Mouse (Mus musculus) CH12.LX (cell line): Measurements from ENCODE around the gene Pla2g2c. TPM values are rescaled to one million over a fixed set of nuclear protein-coding genes. Genes with fewer than 3 reads are reported as not detected.

Experiments
- DNase-seq: peaks from one replicate; pipeline ENCODE4 v3.0.0-alpha.2; 2013; ENCODE audit errors: extremely low read depth
- H3K27ac ChIP-seq: 2 replicates; pipeline ENCODE4 v1.5.1; 2012; ENCODE audit warnings: low read depth, mild to moderate bottlenecking, control low read depth, moderate library complexity; ENCODE audit not compliant: insufficient read depth
- H3K27me3 ChIP-seq: replicated peaks from 2 replicates; pipeline ENCODE3; 2012; ENCODE audit warnings: inconsistent platforms
- H3K36me3 ChIP-seq, 2 experiments: replicated peaks in 1 of 2; 2 replicates each; pipeline versions ENCODE3 to v1.6.1; 2012; ENCODE audit warnings: inconsistent platforms in 1 of 2, low read length in 1 of 2, mild to moderate bottlenecking in 1 of 2, mixed read lengths in 1 of 2, moderate library complexity in 1 of 2; ENCODE audit not compliant: control insufficient read depth in 1 of 2, insufficient read depth in 1 of 2
- H3K4me1 ChIP-seq, 2 experiments: 2 replicates each; pipeline ENCODE4 v1.6.1; 2012; ENCODE audit warnings: inconsistent platforms in 1 of 2, moderate library complexity in 1 of 2; ENCODE audit not compliant: insufficient read depth in 2 of 2, control insufficient read depth in 1 of 2
- H3K4me2 ChIP-seq: 2 replicates; pipeline ENCODE4 v1.6.1; 2012; ENCODE audit warnings: low read depth, mild to moderate bottlenecking, control low read depth; ENCODE audit not compliant: poor library complexity, insufficient read depth, severe bottlenecking
- H3K4me3 ChIP-seq, 3 experiments: fragments of 150-350 bp in 1 of 3; sonication (generic) in 1 of 3; replicated peaks in 1 of 3; 2 replicates each; pipeline versions ENCODE3 to v1.5.1; 2011 to 2012; ENCODE audit warnings: low read depth in 2 of 3, low read length in 2 of 3, mild to moderate bottlenecking in 2 of 3, moderate library complexity in 2 of 3, control low read depth in 1 of 3, improper control_type of control experiment in 1 of 3, inconsistent platforms in 1 of 3, mixed read lengths in 1 of 3; ENCODE audit not compliant: poor library complexity in 1 of 3
- H3K79me2 ChIP-seq: replicated peaks from 2 replicates; pipeline ENCODE4 v1.6.1; 2012; ENCODE audit warnings: mild to moderate bottlenecking, moderate library complexity; ENCODE audit not compliant: control insufficient read depth, poor library complexity, insufficient read depth, severe bottlenecking; ENCODE audit errors: extremely low read depth
- H3K9ac ChIP-seq: 2 replicates; pipeline ENCODE4 v1.6.1; 2012; ENCODE audit warnings: low read depth, mild to moderate bottlenecking, control low read depth, moderate library complexity; ENCODE audit not compliant: insufficient read depth
- H3K9me3 ChIP-seq: replicated peaks from 2 replicates; pipeline ENCODE3; 2012; ENCODE audit warnings: low read length, inconsistent platforms, mixed read lengths
- CHD2 ChIP-seq: IDR thresholded peaks from 2 replicates; pipeline ENCODE4 v1.6.1; 2011; ENCODE audit warnings: low read length, improper control_type of control experiment
- CTCF ChIP-seq, 2 experiments: IDR thresholded peaks in 1 of 2; conservative IDR thresholded peaks in 1 of 2; 2 replicates each; pipeline ENCODE4 v1.5.1; 2011 to 2012; ENCODE audit warnings: low read depth in 2 of 2, low read length in 2 of 2, improper control_type of control experiment in 1 of 2, inconsistent platforms in 1 of 2, mild to moderate bottlenecking in 1 of 2, moderate library complexity in 1 of 2
- E2F4 ChIP-seq: IDR thresholded peaks from 2 replicates; pipeline ENCODE4 v1.6.1; 2011; ENCODE audit warnings: low read depth, low read length, improper control_type of control experiment; ENCODE audit not compliant: insufficient replicate concordance
- ELF1 ChIP-seq: IDR thresholded peaks from 2 replicates; pipeline ENCODE4 v1.6.1; 2014; ENCODE audit warnings: low read depth, mild to moderate bottlenecking, inconsistent platforms, low read length, improper control_type of control experiment
- ETS1 ChIP-seq: conservative IDR thresholded peaks from 2 replicates; pipeline ENCODE4 v1.6.1; 2012; ENCODE audit warnings: low read depth, mild to moderate bottlenecking, inconsistent platforms, low read length, improper control_type of control experiment, moderate library complexity
- HCFC1 ChIP-seq: IDR thresholded peaks from 2 replicates; pipeline ENCODE4 v1.6.1; 2012; ENCODE audit warnings: low read depth, mild to moderate bottlenecking, inconsistent platforms, low read length, improper control_type of control experiment
- JUN ChIP-seq: IDR thresholded peaks from 2 replicates; pipeline ENCODE4 v1.6.1; 2011; ENCODE audit warnings: low read depth, mild to moderate bottlenecking, low read length, improper control_type of control experiment, moderate library complexity; ENCODE audit not compliant: insufficient read depth
- JUND ChIP-seq: conservative IDR thresholded peaks from 2 replicates; pipeline ENCODE4 v1.6.1; 2011; ENCODE audit warnings: low read depth, low read length, improper control_type of control experiment
- KAT2A ChIP-seq: IDR thresholded peaks from 2 replicates; pipeline ENCODE4 v1.6.1; 2012; ENCODE audit warnings: low read length, improper control_type of control experiment, inconsistent platforms; ENCODE audit not compliant: insufficient replicate concordance
- MXI1 ChIP-seq: IDR thresholded peaks from 2 replicates; pipeline ENCODE4 v1.6.1; 2011; ENCODE audit warnings: mild to moderate bottlenecking, low read depth, low read length, improper control_type of control experiment
- MYC ChIP-seq: IDR thresholded peaks from 2 replicates; pipeline ENCODE4 v1.6.1; 2011; ENCODE audit warnings: low read depth, mild to moderate bottlenecking, improper control_type of control experiment, low read length
- NELFE ChIP-seq: IDR thresholded peaks from 2 replicates; pipeline ENCODE4 v1.6.1; 2011; ENCODE audit warnings: low read depth, low read length, improper control_type of control experiment
- NRF1 ChIP-seq: IDR thresholded peaks from 2 replicates; pipeline ENCODE4 v1.6.1; 2014; ENCODE audit warnings: low read depth, mild to moderate bottlenecking, inconsistent platforms, low read length, improper control_type of control experiment, moderate library complexity
- PAX5 ChIP-seq: IDR thresholded peaks from 2 replicates; pipeline ENCODE4 v1.6.1; 2012; ENCODE audit warnings: low read length, inconsistent platforms, mixed read lengths
- POLR2A ChIP-seq: IDR thresholded peaks from 2 replicates; pipeline ENCODE4 v1.6.1; 2011; ENCODE audit warnings: low read depth, mild to moderate bottlenecking, improper control_type of control experiment, low read length
- RAD21 ChIP-seq: IDR thresholded peaks from 2 replicates; pipeline ENCODE4 v1.6.1; 2011; ENCODE audit warnings: low read depth, mild to moderate bottlenecking, low read length, improper control_type of control experiment, moderate library complexity
- SMC3 ChIP-seq: IDR thresholded peaks from 2 replicates; pipeline ENCODE4 v1.6.1; 2011; ENCODE audit warnings: low read depth, low read length, improper control_type of control experiment
- TBP ChIP-seq: conservative IDR thresholded peaks from 2 replicates; pipeline ENCODE4 v1.6.1; 2011; ENCODE audit warnings: low read depth, low read length, improper control_type of control experiment
- TCF12 ChIP-seq: IDR thresholded peaks from 2 replicates; pipeline ENCODE4 v1.6.1; 2014; ENCODE audit warnings: low read depth, mild to moderate bottlenecking, inconsistent platforms, low read length, improper control_type of control experiment
- USF1 ChIP-seq: IDR thresholded peaks from 2 replicates; pipeline ENCODE4 v1.6.1; 2014; ENCODE audit warnings: low read depth, mild to moderate bottlenecking, inconsistent platforms, low read length, improper control_type of control experiment
- ZC3H11A ChIP-seq: IDR thresholded peaks from 2 replicates; pipeline ENCODE4 v1.6.1; 2012; ENCODE audit warnings: low read depth, mild to moderate bottlenecking, inconsistent platforms, low read length, improper control_type of control experiment
- ZKSCAN1 ChIP-seq: IDR thresholded peaks from 2 replicates; pipeline ENCODE4 v1.6.1; 2012; ENCODE audit warnings: low read depth, inconsistent platforms, low read length, improper control_type of control experiment, borderline replicate concordance
- ZNF384 ChIP-seq: IDR thresholded peaks from 2 replicates; pipeline ENCODE4 v1.6.1; 2012; ENCODE audit warnings: low read depth, low read length, improper control_type of control experiment, inconsistent platforms
- dilution Hi-C: fragments of 300-500 bp; cut with MboI; formaldehyde crosslinking; loops from 2 replicates; pipeline ENCODE4 v1.14.3; 2020; ENCODE audit warnings: low sequenced_read_pairs; ENCODE audit not compliant: extremely low pct_unique_long_range_greater_than_20kb, extremely low pct_ligation_motif_present
- in situ Hi-C: fragments of 300-500 bp; cut with MboI; formaldehyde crosslinking; loops from 3 replicates; pipeline ENCODE4 v1.14.3; 2019; ENCODE audit warnings: low sequenced_read_pairs, low pct_ligation_motif_present, low pct_unique_long_range_greater_than_20kb, mixed read lengths
- polyA plus RNA-seq: library from polyadenylated mRNA; unstranded; fragments of >175 nt; gene quantifications from 2 replicates; pipeline ENCODE4 v1.2.1, GENCODE M21; 2012; ENCODE audit warnings: low read depth; ENCODE audit not compliant: insufficient read length
- total RNA-seq, 2 experiments: library from RNA; depleted of rRNA; stranded (reverse); fragments of 300-350 nt in 1 of 2; fragments of >200 nt in 1 of 2; gene quantifications; 2 replicates each; pipeline ENCODE4 v1.2.3; 2012 to 2014

Gene Pla2g2c
- total and polyA plus RNA-seq, 3 experiments, result not detected

DNA sequence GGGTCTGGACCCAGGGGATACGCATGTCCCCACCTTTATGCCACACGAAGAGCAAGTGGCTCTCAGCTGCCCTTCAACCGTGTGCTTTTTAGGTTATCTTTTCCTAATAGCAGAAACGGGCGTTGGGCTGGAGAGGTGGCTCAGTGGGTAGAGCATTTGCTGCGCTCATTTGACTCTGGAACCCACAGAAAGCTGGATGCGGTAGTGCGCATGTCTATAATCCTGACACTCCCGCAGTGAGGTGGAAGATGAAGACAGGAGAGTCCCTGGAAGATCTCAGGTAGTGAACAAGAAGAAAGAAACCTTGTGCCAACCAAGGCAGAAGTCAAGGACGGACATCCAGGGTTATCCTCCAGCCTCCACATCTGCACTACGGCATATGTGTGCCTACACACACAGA, 15.3 kb upstream of the Pla2g2c start:
- Histone ChIP-seq H3K4me1 (no peaks in the 10 kb centered on the region), H3K4me3 (no peak overlapping the region), H3K9ac (no peak overlapping the region), H3K36me3 (no peaks in the 10 kb centered on the region), H3K27me3 (peaks cover 69% of the 10 kb centered on the region), H3K79me2 (no peaks in the 10 kb centered on the region), H3K9me3 (peaks cover 9% of the 10 kb centered on the region), H3K4me2 (no peak overlapping the region), H3K27ac (no peak overlapping the region)
- DNase-seq, result no peak
- in situ Hi-C loops, result loop anchor here (5.0 kb wide), 1 partner anchor 267 kb away; no protein-coding TSS in a partner anchor
- TF ChIP-seq JUN (no peak), TCF12 (no peak), CHD2 (no peak), ELF1 (no peak), NELFE (no peak), SMC3 (no peak), ZKSCAN1 (no peak), E2F4 (no peak)
- dilution Hi-C loops, result no loop called here

DNA sequence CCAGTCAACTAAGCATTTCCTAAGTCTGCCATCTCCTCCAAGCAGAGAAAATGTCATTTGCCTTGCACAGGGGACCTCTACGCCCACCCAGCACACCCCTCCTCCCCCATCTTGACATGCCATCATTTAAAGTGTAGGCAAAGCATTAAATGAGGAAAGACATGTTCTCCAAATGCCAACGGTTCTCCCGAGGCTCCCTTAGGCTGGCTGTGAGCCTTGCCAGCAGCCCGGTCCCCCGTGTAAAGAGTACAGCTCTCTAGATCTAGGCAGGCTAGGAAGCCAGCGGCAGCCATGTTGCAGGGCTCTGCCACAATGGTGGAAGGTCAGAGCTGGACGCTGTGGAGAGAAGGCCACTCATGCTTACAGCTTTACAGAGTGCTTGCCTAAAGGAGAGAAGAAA, 14.6 kb upstream of the Pla2g2c start:
- dilution Hi-C loops, result no loop called here
- Histone ChIP-seq H3K79me2 (no peaks in the 10 kb centered on the region), H3K4me3 (no peak overlapping the region), H3K36me3 (no peaks in the 10 kb centered on the region), H3K27me3 (peaks cover 63% of the 10 kb centered on the region), H3K27ac (no peak overlapping the region), H3K4me2 (no peak overlapping the region), H3K9me3 (peaks cover 9% of the 10 kb centered on the region), H3K9ac (no peak overlapping the region), H3K4me1 (no peaks in the 10 kb centered on the region)
- no peak for DNase-seq
- in situ Hi-C loops, result loop anchor here (5.0 kb wide), 1 partner anchor 268 kb away; no protein-coding TSS in a partner anchor
- TF ChIP-seq MXI1, result no peak

DNA sequence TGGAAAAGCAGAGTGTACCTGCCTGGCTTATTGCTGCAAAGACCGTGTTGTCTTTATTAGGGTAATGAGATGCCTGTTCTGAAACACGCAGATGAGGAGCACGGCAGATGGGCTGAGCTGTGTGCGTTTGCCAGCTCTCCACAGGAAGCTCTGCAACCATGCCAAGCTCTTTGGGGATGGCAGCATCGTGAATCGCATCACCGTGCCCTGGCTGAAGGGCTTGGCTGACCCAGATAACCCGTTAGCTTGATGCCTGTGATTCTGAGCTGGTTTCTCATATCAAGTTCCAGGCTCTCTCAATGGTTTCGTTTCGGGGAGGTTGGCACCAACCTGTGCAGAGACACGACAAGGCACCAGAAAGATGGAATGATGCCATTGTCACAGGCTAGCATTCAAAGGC, 14.0 kb upstream of the Pla2g2c start:
- dilution Hi-C loops (no loop called here), in situ Hi-C loops (no loop called here)

More for the DNA sequence above, 14.0 kb upstream of the Pla2g2c start:
- Histone ChIP-seq H3K4me1 (no peaks in the 10 kb centered on the region), H3K9me3 (peaks cover 9% of the 10 kb centered on the region), H3K9ac (no peak overlapping the region), H3K79me2 (no peaks in the 10 kb centered on the region), H3K27ac (no peak overlapping the region), H3K27me3 (peaks cover 61% of the 10 kb centered on the region), H3K4me2 (no peak overlapping the region), H3K36me3 (no peaks in the 10 kb centered on the region), H3K4me3 (no peak overlapping the region)
- no peak for TF ChIP-seq MYC
- TF ChIP-seq CHD2, result no peak
- no peak for TF ChIP-seq ELF1
- TF ChIP-seq ETS1, result no peak
- no peak for TF ChIP-seq PAX5
- TF ChIP-seq MXI1, result no peak
- no peak for TF ChIP-seq ZNF384
- TF ChIP-seq RAD21, result no peak
- TF ChIP-seq JUND, result no peak
- TF ChIP-seq NRF1, result no peak
- no peak for TF ChIP-seq NELFE
- TF ChIP-seq KAT2A, result no peak
- TF ChIP-seq USF1, result no peak
- TF ChIP-seq CTCF (conservative IDR thresholded peaks at IDR 0.05 in 1 of 2, IDR thresholded peaks at IDR 0.05 in 1 of 2; ENCODE audit: low read depth in 2 of 2, low read length in 2 of 2), result no peak
- TF ChIP-seq HCFC1, result no peak
- no peak for TF ChIP-seq ZC3H11A
- TF ChIP-seq POLR2A, result no peak
- no peak for TF ChIP-seq TCF12
- TF ChIP-seq JUN, result no peak
- no peak for TF ChIP-seq TBP
- no peak for DNase-seq
